Mouse (Mus musculus) liver, postnatal 0 days (tissue): ENCODE measurements around the gene Smim5. TPM values are rescaled to one million over a fixed set of nuclear protein-coding genes. Genes with fewer than 3 reads are reported as not detected.

ENCODE experiments used
- ATAC-seq: fragments of 200-750 bp; cut with Nextera tagmentation; 2 replicates; pipeline ENCODE4 v1.8.0; 2017; ENCODE audit warnings: mild to moderate bottlenecking, moderate library complexity
- DNase-seq: peaks from one replicate; pipeline ENCODE4 v3.0.0-alpha.2; 2016
- H3K27ac ChIP-seq: fragments of 300-500 bp; sonication (generic); 2 replicates; pipeline ENCODE4 v1.5.1; 2014; ENCODE audit warnings: antibody characterized with exemption, moderate library complexity, mild to moderate bottlenecking, low read depth
- H3K27me3 ChIP-seq: fragments of 300-500 bp; sonication (generic); 2 replicates; pipeline ENCODE4 v1.6.1; 2014; ENCODE audit warnings: low read length, control low read depth, mixed read lengths; ENCODE audit not compliant: insufficient read depth
- H3K36me3 ChIP-seq: fragments of 300-500 bp; sonication (generic); replicated peaks from 2 replicates; pipeline ENCODE4 v1.6.1; 2014; ENCODE audit warnings: mild to moderate bottlenecking, control low read depth, low read length, moderate library complexity, mixed read lengths; ENCODE audit not compliant: insufficient read depth
- H3K4me1 ChIP-seq: fragments of 300-500 bp; sonication (generic); 2 replicates; pipeline ENCODE4 v1.6.1; 2014; ENCODE audit warnings: antibody characterized with exemption, mild to moderate bottlenecking, control low read depth; ENCODE audit not compliant: insufficient read depth
- H3K4me2 ChIP-seq: fragments of 300-500 bp; sonication (generic); 2 replicates; pipeline ENCODE4 v1.6.1; 2014; ENCODE audit warnings: low read depth, mild to moderate bottlenecking, low read length, moderate library complexity, mixed read lengths
- H3K4me3 ChIP-seq: fragments of 300-500 bp; sonication (generic); 2 replicates; pipeline ENCODE4 v1.5.1; 2014; ENCODE audit warnings: low read depth, low read length
- H3K9ac ChIP-seq: fragments of 300-500 bp; sonication (generic); replicated peaks from 2 replicates; pipeline ENCODE4 v1.6.1; 2014; ENCODE audit warnings: mild to moderate bottlenecking, moderate library complexity
- H3K9me3 ChIP-seq: fragments of 300-500 bp; sonication (generic); 2 replicates; pipeline ENCODE4 v1.6.1; 2016; ENCODE audit warnings: mild to moderate bottlenecking, control low read depth, low read length, mixed read lengths
- CTCF ChIP-seq: sonication (generic); IDR thresholded peaks from 2 replicates; pipeline ENCODE4 v1.5.1; 2016; ENCODE audit warnings: antibody characterized with exemption, low read depth
- EP300 ChIP-seq: IDR thresholded peaks from 2 replicates; pipeline ENCODE4 v1.6.1; 2016; ENCODE audit warnings: antibody characterized with exemption, low read depth, mild to moderate bottlenecking
- WGBS: fragments of 180-500 bp; shearing (Covaris S2); extraction: QIAGEN DNeasy Blood & Tissue Kit; methylation state at CpG from one replicate; pipeline ENCODE4 v1.1.7; 2014; ENCODE audit not compliant: insufficient replicate concordance; 5-methylcytosine and 5-hydroxymethylcytosine counted together
- polyA plus RNA-seq: library from polyadenylated mRNA; unstranded; fragments of >200 nt; fragmentation: Nextera tagmentation; extraction: Ambion mirVana; gene quantifications from 2 replicates; pipeline ENCODE4 v1.2.1, GENCODE M21; 2015

Smim5 gene
- polyA plus RNA-seq, 1 experiment from 2014 or later: 21.5 TPM

GRCm38 (mm10) chr11:115889159-115889558, 10.6 kb upstream of the Smim5 start:
- DNase-seq (no peak), ATAC-seq (no peak)
- WGBS: 73% methylated on average over 6 of the region's 6 CpGs

GRCm38 (mm10) chr11:115892213-115892612, 7.6 kb upstream of the Smim5 start:
- TF ChIP-seq CTCF: no peak
- TF ChIP-seq EP300: no peak
- peaks cover 22% of the 10 kb centered on the region for H3K36me3 ChIP-seq
- 65% methylated on average over 6 of the region's 6 CpGs for WGBS
- H3K27ac ChIP-seq: no peak overlapping the region
- H3K4me3 ChIP-seq: no peak overlapping the region
- H3K27me3 ChIP-seq: no peaks in the 10 kb centered on the region
- DNase-seq (no peak), ATAC-seq (peak; percentile 64; the same call in 1 of the 2 replicates)
- H3K9ac ChIP-seq: no peak overlapping the region
- H3K9me3 ChIP-seq: no peaks in the 10 kb centered on the region
- H3K4me2 ChIP-seq: no peak overlapping the region
- no peaks in the 10 kb centered on the region; the same call in 1 of the 2 replicates for H3K4me1 ChIP-seq

More at GRCm38 (mm10) chr11:115889159-115889558, 10.6 kb upstream of the Smim5 start:
- Histone ChIP-seq H3K4me1 (no peaks in the 10 kb centered on the region; the same call in 1 of the 2 replicates), H3K27ac (no peak overlapping the region), H3K4me3 (no peak overlapping the region), H3K27me3 (no peaks in the 10 kb centered on the region), H3K9ac (no peak overlapping the region), H3K9me3 (no peaks in the 10 kb centered on the region), H3K4me2 (no peak overlapping the region), H3K36me3 (peaks cover 6% of the 10 kb centered on the region)
- TF ChIP-seq EP300 (no peak), CTCF (no peak)

GRCm38 (mm10) chr11:115893071-115893470, 6.7 kb upstream of the Smim5 start:
- Histone ChIP-seq H3K27me3 (no peaks in the 10 kb centered on the region), H3K4me2 (no peak overlapping the region), H3K9ac (no peak overlapping the region), H3K4me1 (no peaks in the 10 kb centered on the region), H3K27ac (no peak overlapping the region), H3K9me3 (no peaks in the 10 kb centered on the region), H3K36me3 (peaks cover 22% of the 10 kb centered on the region), H3K4me3 (no peak overlapping the region)
- no peak for ATAC-seq
- TF ChIP-seq EP300 (no peak), CTCF (no peak)
- DNase-seq: no peak
- 86% methylated on average over 9 of the region's 9 CpGs for WGBS

GRCm38 (mm10) chr11:115894755-115895520, 4.8 kb upstream of the Smim5 start:
- H3K36me3 ChIP-seq: peaks cover 22% of the 10 kb centered on the region

GRCm38 (mm10) chr11:115898446-115898845, 1.3 kb upstream of the Smim5 start:
- Histone ChIP-seq H3K36me3 (peaks cover 22% of the 10 kb centered on the region), H3K4me2 (peak overlapping the region; percentile 77; the same call in 1 of the 2 replicates), H3K27me3 (no peaks in the 10 kb centered on the region), H3K4me1 (peaks cover 38% of the 10 kb centered on the region), H3K9me3 (no peaks in the 10 kb centered on the region), H3K9ac (no peak overlapping the region), H3K4me3 (no peak overlapping the region), H3K27ac (peak overlapping the region; percentile 55)
- ATAC-seq: no peak
- no peak for DNase-seq
- no peak for TF ChIP-seq EP300
- TF ChIP-seq CTCF: no peak
- WGBS: 44% methylated on average over 7 of the region's 7 CpGs

More at GRCm38 (mm10) chr11:115894755-115895520, 4.8 kb upstream of the Smim5 start:
- ATAC-seq: no peak
- 57% methylated on average over 14 of the region's 14 CpGs for whole genome bisulfite sequencing
- Histone ChIP-seq H3K4me3 (no peak overlapping the region), H3K27me3 (no peaks in the 10 kb centered on the region), H3K9ac (no peak overlapping the region), H3K27ac (no peak overlapping the region), H3K4me1 (peaks cover 9% of the 10 kb centered on the region; the same call in 1 of the 2 replicates), H3K9me3 (no peaks in the 10 kb centered on the region), H3K4me2 (no peak overlapping the region)
- TF ChIP-seq CTCF (peak; percentile 76), EP300 (no peak)
- DNase-seq: no peak

- Histone ChIP-seq H3K4me2 (peak overlapping the region; percentile 77), H3K9me3 (no peaks in the 10 kb centered on the region), H3K36me3 (peaks cover 17% of the 10 kb centered on the region), H3K9ac (peak overlapping the region; percentile 80; the same call in 1 of the 2 replicates), H3K27ac (peak overlapping the region; percentile 95), H3K4me1 (peaks cover 43% of the 10 kb centered on the region), H3K4me3 (no peak overlapping the region), H3K27me3 (no peaks in the 10 kb centered on the region)
- 8% methylated on average over 4 of the region's 4 CpGs for WGBS
- no peak for TF ChIP-seq EP300
- TF ChIP-seq CTCF: peak; percentile 94
- ATAC-seq: 0 out of 2 replicates have a peak, but pooled peaks have one; percentile 6
- peak; percentile 86 for DNase-seq
Observed at GRCm38 (mm10) chr11:115898886-115899285, 880 bp upstream of the Smim5 start.
